Mouse (Mus musculus) small intestine, adult 2 months (tissue): ENCODE data around the gene Apol8.

Source experiments
- CTCF ChIP-seq: fragments of 200-500 bp; IDR thresholded peaks from 2 replicates; pipeline ENCODE4 v1.5.1; 2012; ENCODE audit warnings: low read depth, mild to moderate bottlenecking, control low read depth, inconsistent platforms, low read length, moderate library complexity, mixed read lengths; ENCODE audit not compliant: insufficient replicate concordance, insufficient read length; ENCODE audit errors: extremely low read depth
- POLR2A ChIP-seq: fragments of 200-500 bp; IDR thresholded peaks from 2 replicates; pipeline ENCODE4 v1.6.1; 2012; ENCODE audit warnings: low read depth, mild to moderate bottlenecking, control low read depth, inconsistent platforms, low read length, moderate library complexity

GRCm38 (mm10) chr15:77770341-77770740 is 13.5 kb upstream of the Apol8 start:
- no peak for TF ChIP-seq CTCF
- TF ChIP-seq POLR2A, result no peak
